Mouse (Mus musculus) retina, embryonic 14.5 days (tissue): ENCODE measurements at regions not wholly inside any gene's neighbourhood (a gene's known extent, or its start where the extent isn't known, plus 50 kb on each side); places are given as distances from the start of the nearest gene placed in this dataset.
A peak's percentile ranks its signal among the peaks of the same experiment; 100 is the strongest.

ENCODE experiments used
- DNase-seq: peaks from one replicate; pipeline ENCODE4 v3.0.0-alpha.2; 2015; ENCODE audit warnings: low spot score

DNA sequence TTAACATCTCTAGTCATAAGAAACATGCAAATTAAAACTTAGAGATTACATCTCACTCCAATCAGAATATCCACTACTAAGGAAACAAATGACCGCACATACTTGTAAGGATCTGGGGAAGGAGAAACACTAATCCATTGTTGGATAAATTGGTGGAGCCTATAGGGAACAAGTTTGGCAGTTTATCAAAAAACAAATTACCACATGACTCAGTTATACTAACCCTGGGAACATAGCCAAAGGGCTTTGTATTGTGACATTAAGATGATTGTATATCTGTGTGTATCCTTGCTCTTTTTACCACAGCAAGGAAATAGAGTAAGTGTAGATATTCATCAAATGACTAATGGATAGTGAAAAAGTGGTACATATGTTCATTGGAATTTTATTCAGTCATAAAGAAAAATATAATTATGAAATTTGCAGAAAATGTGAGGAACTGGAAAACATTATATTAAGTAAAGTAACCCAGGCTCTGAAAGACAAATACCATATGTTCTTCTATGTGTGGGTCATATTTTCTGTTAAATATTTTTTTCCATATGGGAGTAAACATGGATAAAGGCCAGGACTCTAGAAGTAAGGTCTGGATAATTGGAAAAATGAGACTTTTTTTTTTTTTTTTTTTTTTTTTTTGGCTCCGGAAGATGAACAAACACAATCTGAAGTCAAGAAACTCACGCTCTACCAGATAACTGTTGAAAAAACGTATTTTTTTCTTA is 430.6 kb downstream of the Dmac1 start:
- no peak for DNase-seq

DNA sequence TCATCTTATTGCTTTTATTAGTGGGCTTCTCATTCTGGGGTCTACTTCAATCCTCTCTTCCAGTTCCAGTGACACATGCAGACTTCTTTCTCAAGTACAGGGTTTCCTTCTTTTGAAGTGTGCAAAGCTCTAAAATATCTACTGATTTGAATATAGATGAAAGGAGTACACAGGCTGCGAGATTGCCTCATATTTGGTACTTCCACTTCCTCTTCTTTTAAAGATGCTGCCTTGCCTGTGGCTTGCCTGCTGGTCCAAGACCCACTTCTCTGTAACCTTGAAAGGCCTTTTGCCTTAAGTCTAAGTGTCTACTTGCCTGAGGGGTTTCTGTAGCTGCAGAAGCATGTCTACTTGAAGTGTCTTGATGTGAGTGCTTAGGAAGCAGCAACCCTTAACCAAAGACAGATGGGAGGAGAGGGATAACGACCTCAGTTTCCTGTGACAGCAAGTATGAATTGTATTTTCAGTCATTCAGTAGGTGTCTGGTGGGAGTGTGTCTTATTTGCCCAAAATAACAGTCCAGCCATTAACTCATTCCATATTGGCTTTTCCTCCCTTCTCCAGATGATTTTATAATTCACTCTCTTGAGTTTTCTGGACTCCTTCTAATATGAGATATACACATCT is 479.8 kb downstream of the Dmac1 start:
- DNase-seq: no peak

DNA sequence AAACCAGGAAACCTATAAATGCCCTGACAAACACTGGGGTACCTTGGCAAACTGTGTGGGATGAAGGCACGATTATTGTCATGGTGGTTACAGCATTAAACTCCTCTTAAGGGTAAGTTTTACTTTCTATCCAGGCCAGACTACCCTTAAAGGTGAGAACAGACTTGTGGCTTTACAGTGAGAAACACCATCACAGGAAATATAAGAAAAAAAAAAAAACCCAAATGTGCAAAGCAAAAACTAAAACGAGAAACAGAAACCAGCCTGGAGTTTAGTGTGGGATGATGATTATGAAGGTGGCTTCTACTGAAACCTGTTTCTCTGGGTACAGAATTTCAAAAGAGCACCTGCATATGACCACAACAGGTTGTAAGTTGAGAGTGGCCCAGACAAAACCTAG is 480.6 kb downstream of the Dmac1 start:
- no peak for DNase-seq

DNA sequence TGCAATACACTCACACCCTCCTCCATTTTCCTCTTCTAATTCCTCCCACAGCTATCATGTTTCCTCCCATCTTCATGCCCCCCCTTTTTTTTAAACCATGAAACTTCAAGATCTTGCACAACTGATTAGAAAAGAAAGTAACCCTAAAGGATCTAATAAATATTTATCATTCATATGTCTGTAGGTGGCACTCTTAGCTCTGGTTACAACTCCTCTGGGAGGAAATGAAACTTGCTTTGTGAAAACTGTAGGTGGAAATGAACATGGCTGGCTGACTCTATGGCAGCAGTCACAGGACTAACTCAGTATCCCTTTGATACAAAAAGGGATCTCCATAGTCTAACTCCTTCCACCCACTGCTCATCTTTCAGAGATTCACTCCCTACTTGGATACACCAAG is 481.4 kb downstream of the Dmac1 start:
- peak; percentile 5 for DNase-seq

DNA sequence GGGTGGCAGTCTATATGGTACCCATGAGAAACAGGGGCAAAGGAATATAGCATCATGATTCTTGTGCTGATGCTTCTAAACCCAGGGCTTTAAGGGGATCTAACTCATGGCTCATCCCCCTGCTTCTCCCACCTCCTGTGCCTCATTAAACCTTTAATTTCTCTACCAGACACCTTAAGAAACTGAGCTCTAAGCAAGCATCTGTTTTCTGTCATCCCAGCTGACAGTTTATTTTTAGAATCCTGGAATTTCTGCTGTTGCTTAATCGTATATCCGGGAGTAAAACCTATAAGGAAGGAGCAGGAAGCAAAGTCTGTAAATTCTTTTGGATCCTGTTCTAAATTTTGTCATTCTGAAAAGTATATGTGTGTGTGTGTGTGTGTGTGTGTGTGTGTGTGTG is 505.7 kb downstream of the Kdm4c start:
- no peak for DNase-seq

DNA sequence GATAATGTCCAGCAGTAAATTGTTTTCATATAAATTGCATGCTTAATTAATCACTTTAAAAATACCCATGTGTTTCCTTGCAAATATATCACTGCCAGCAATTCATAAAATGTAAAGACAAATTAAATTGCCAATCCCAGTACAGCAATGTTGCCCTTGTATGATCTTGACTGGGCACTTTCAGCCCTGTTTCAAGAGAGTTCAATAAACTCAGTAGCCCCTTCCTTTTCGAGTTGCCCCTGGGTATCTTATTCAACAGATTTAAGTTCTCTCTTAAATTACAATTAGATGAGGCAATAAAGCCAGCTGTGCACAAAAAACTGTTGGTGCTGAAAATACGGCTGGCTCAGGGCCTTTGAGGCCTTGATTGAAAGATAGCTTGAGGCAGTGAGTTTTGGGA is 497.3 kb downstream of the Kdm4c start:
- DNase-seq: no peak
